Mouse (Mus musculus): ENCODE results near the gene Fbxl16. TPM values are rescaled to one million over a fixed set of nuclear protein-coding genes. Genes with fewer than 3 reads are reported as not detected.

Fbxl16 gene
- total and polyA plus RNA-seq, 2 experiments: 0.33 TPM; not detected in 1

- 89% methylated on average over 8 of the region's 8 CpGs for WGBS
- no peaks in the 10 kb centered on the region for H3K36me3 ChIP-seq (ENCODE audit: control insufficient read depth, insufficient read depth, low read length)
- DNase-seq (ENCODE audit: extremely low read depth, low read depth, low spot score): no peak
- H3K4me1 ChIP-seq (ENCODE audit: control insufficient read depth, insufficient read depth, low read length): peaks cover 25% of the 10 kb centered on the region
- H3K4me3 ChIP-seq (ENCODE audit: insufficient read depth, low read depth, low read length): no peak overlapping the region
- H3K9ac ChIP-seq (ENCODE audit: low read depth, low read length): no peak overlapping the region
- H3K27ac ChIP-seq (replicated peaks; ENCODE audit: insufficient read depth, low read depth, low read length): no peak overlapping the region
- TF ChIP-seq CTCF (IDR thresholded peaks at IDR 0.05; ENCODE audit: low read depth, low read length) (no peak), POLR2A (IDR thresholded peaks at IDR 0.05; ENCODE audit: extremely low read depth, insufficient read depth, low read length) (no peak)
- peaks cover 21% of the 10 kb centered on the region; the same call in 1 of the 2 replicates for H3K79me2 ChIP-seq (ENCODE audit: control insufficient read depth, insufficient read depth, low read length)
- H3K27me3 ChIP-seq (ENCODE audit: control insufficient read depth, insufficient read depth, low read length): no peaks in the 10 kb centered on the region
Measured at GRCm38 (mm10) chr17:25869498-25869897, 60.6 kb downstream of the Fbxl16 start.

- H3K9ac ChIP-seq (ENCODE audit: low read depth, low read length): no peak overlapping the region
- H3K4me3 ChIP-seq (ENCODE audit: insufficient read depth, low read depth, low read length): no peak overlapping the region
- TF ChIP-seq CTCF (IDR thresholded peaks at IDR 0.05; ENCODE audit: low read depth, low read length): no peak
- TF ChIP-seq POLR2A (IDR thresholded peaks at IDR 0.05; ENCODE audit: extremely low read depth, insufficient read depth, low read length): no peak
- H3K79me2 ChIP-seq (ENCODE audit: control insufficient read depth, insufficient read depth, low read length): peaks cover 19% of the 10 kb centered on the region; the same call in 1 of the 2 replicates
- H3K36me3 ChIP-seq (ENCODE audit: control insufficient read depth, insufficient read depth, low read length): no peaks in the 10 kb centered on the region
- H3K4me1 ChIP-seq (ENCODE audit: control insufficient read depth, insufficient read depth, low read length): peaks cover 22% of the 10 kb centered on the region
- 91% methylated on average over 2 of the region's 2 CpGs for WGBS
- DNase-seq (ENCODE audit: extremely low read depth, low read depth, low spot score): no peak
- H3K27me3 ChIP-seq (ENCODE audit: control insufficient read depth, insufficient read depth, low read length): no peaks in the 10 kb centered on the region
- no peak overlapping the region for H3K27ac ChIP-seq (replicated peaks; ENCODE audit: insufficient read depth, low read depth, low read length)
Measured at GRCm38 (mm10) chr17:25869954-25870353, 61.1 kb downstream of the Fbxl16 start.

Other genes starting within 250 kb of the Fbxl16 start
- gene Sox8, start 238.4 kb upstream of the Fbxl16 start, total RNA-seq (2014; rRNA removed): not detected in 2 replicates
- not detected in 2 replicates for gene Sox8, start 238.4 kb upstream of the Fbxl16 start, polyA plus RNA-seq (2012; rRNA removed)
- 26.9 and 31.3 TPM in 2 replicates for gene Lmf1, start 230.0 kb upstream of the Fbxl16 start, total RNA-seq (2014; rRNA removed)
- 35.2 and 38.4 TPM in 2 replicates for gene Lmf1, start 230.0 kb upstream of the Fbxl16 start, polyA plus RNA-seq (2012; rRNA removed)
- not detected in 2 replicates for gene Gng13, start 91.9 kb upstream of the Fbxl16 start, total RNA-seq (2014; rRNA removed)
- gene Gng13, start 91.9 kb upstream of the Fbxl16 start, polyA plus RNA-seq (2012; rRNA removed): not detected in 2 replicates
- gene Chtf18, start 81.7 kb upstream of the Fbxl16 start, total RNA-seq (2014; rRNA removed): 0.18 and 0.47 TPM in 2 replicates
- gene Chtf18, start 81.7 kb upstream of the Fbxl16 start, polyA plus RNA-seq (2012; rRNA removed): 0.31 and 0.35 TPM in 2 replicates
- gene Rpusd1, start 81.4 kb upstream of the Fbxl16 start, total RNA-seq (2014; rRNA removed): 1.0 and 2.1 TPM in 2 replicates
- gene Rpusd1, start 81.4 kb upstream of the Fbxl16 start, polyA plus RNA-seq (2012; rRNA removed): 7.3 and 9.0 TPM in 2 replicates
- not detected in 2 replicates for gene Mslnl, start 73.0 kb upstream of the Fbxl16 start, total RNA-seq (2014; rRNA removed)
- not detected in 2 replicates for gene Mslnl, start 73.0 kb upstream of the Fbxl16 start, polyA plus RNA-seq (2012; rRNA removed)
- 0.34 and 0.74 TPM in 2 replicates for gene Msln, start 54.7 kb upstream of the Fbxl16 start, total RNA-seq (2014; rRNA removed)
- gene Msln, start 54.7 kb upstream of the Fbxl16 start, polyA plus RNA-seq (2012; rRNA removed): 1.1 and 2.0 TPM in 2 replicates
- 14.9 and 20.6 TPM in 2 replicates for gene Narfl, start 35.3 kb upstream of the Fbxl16 start, total RNA-seq (2014; rRNA removed)
- 19.4 and 22.5 TPM in 2 replicates for gene Narfl, start 35.3 kb upstream of the Fbxl16 start, polyA plus RNA-seq (2012; rRNA removed)
- gene Haghl, start 23.4 kb upstream of the Fbxl16 start, total RNA-seq (2014; rRNA removed): 6.0 and 6.7 TPM in 2 replicates
- 11.2 and 14.1 TPM in 2 replicates for gene Haghl, start 23.4 kb upstream of the Fbxl16 start, polyA plus RNA-seq (2012; rRNA removed)
- gene Ccdc78, start 22.5 kb upstream of the Fbxl16 start, total RNA-seq (2014; rRNA removed): not detected in 2 replicates
- 0.06 TPM in 1 of 2 replicates, not detected in the other for gene Ccdc78, start 22.5 kb upstream of the Fbxl16 start, polyA plus RNA-seq (2012; rRNA removed)
- gene Fam173a, start 16.2 kb upstream of the Fbxl16 start, total RNA-seq (2014; rRNA removed): 55.0 and 69.3 TPM in 2 replicates
- gene Fam173a, start 16.2 kb upstream of the Fbxl16 start, polyA plus RNA-seq (2012; rRNA removed): 89.3 and 106 TPM in 2 replicates
- 0.28 and 0.54 TPM in 2 replicates for gene AC134908.4, start 13.4 kb upstream of the Fbxl16 start, total RNA-seq (2014; rRNA removed)
- 0.35 and 0.37 TPM in 2 replicates for gene AC134908.4, start 13.4 kb upstream of the Fbxl16 start, polyA plus RNA-seq (2012; rRNA removed)
- gene Metrn, start 11.9 kb upstream of the Fbxl16 start, total RNA-seq (2014; rRNA removed): 11.7 and 22.2 TPM in 2 replicates
- 21.6 and 37.1 TPM in 2 replicates for gene Metrn, start 11.9 kb upstream of the Fbxl16 start, polyA plus RNA-seq (2012; rRNA removed)
- gene Wdr24, start 14.5 kb downstream of the Fbxl16 start, total RNA-seq (2014; rRNA removed): 13.3 and 15.6 TPM in 2 replicates
- gene Wdr24, start 14.5 kb downstream of the Fbxl16 start, polyA plus RNA-seq (2012; rRNA removed): 23.9 and 24.8 TPM in 2 replicates
- gene Jmjd8, start 19.8 kb downstream of the Fbxl16 start, total RNA-seq (2014; rRNA removed): 25.6 and 30.5 TPM in 2 replicates
- 75.0 and 78.4 TPM in 2 replicates for gene Jmjd8, start 19.8 kb downstream of the Fbxl16 start, polyA plus RNA-seq (2012; rRNA removed)
- gene Stub1, start 24.3 kb downstream of the Fbxl16 start, total RNA-seq (2014; rRNA removed): 50.4 and 55.3 TPM in 2 replicates
- gene Stub1, start 24.3 kb downstream of the Fbxl16 start, polyA plus RNA-seq (2012; rRNA removed): 81.3 and 94.4 TPM in 2 replicates
- gene Rhbdl1, start 28.2 kb downstream of the Fbxl16 start, total RNA-seq (2014; rRNA removed): 0.40 and 0.74 TPM in 2 replicates
- 3.8 and 5.5 TPM in 2 replicates for gene Rhbdl1, start 28.2 kb downstream of the Fbxl16 start, polyA plus RNA-seq (2012; rRNA removed)
- 2.7 and 4.8 TPM in 2 replicates for gene Gm20683, start 32.7 kb downstream of the Fbxl16 start, total RNA-seq (2014; rRNA removed)
- gene Gm20683, start 32.7 kb downstream of the Fbxl16 start, polyA plus RNA-seq (2012; rRNA removed): 19.1 and 26.9 TPM in 2 replicates
- 18.0 and 20.9 TPM in 2 replicates for gene Rhot2, start 35.8 kb downstream of the Fbxl16 start, total RNA-seq (2014; rRNA removed)
- gene Rhot2, start 35.8 kb downstream of the Fbxl16 start, polyA plus RNA-seq (2012; rRNA removed): 63.0 and 71.1 TPM in 2 replicates
- gene Wdr90, start 52.4 kb downstream of the Fbxl16 start, total RNA-seq (2014; rRNA removed): 2.7 and 3.3 TPM in 2 replicates
- gene Wdr90, start 52.4 kb downstream of the Fbxl16 start, polyA plus RNA-seq (2012; rRNA removed): 9.0 and 14.1 TPM in 2 replicates
- 26.1 and 36.0 TPM in 2 replicates for gene Mcrip2, start 59.7 kb downstream of the Fbxl16 start, total RNA-seq (2014; rRNA removed)
- gene Mcrip2, start 59.7 kb downstream of the Fbxl16 start, polyA plus RNA-seq (2012; rRNA removed): 139 and 141 TPM in 2 replicates
- gene Mettl26, start 66.0 kb downstream of the Fbxl16 start, total RNA-seq (2014; rRNA removed): 129 and 131 TPM in 2 replicates
- gene Mettl26, start 66.0 kb downstream of the Fbxl16 start, polyA plus RNA-seq (2012; rRNA removed): 415 and 439 TPM in 2 replicates
- gene Wfikkn1, start 71.8 kb downstream of the Fbxl16 start, total RNA-seq (2014; rRNA removed): 0.07 and 0.09 TPM in 2 replicates
- gene Wfikkn1, start 71.8 kb downstream of the Fbxl16 start, polyA plus RNA-seq (2012; rRNA removed): 0.24 and 0.92 TPM in 2 replicates
- gene Rab40c, start 110.6 kb downstream of the Fbxl16 start, total RNA-seq (2014; rRNA removed): 6.1 and 7.2 TPM in 2 replicates
- 22.8 and 24.1 TPM in 2 replicates for gene Rab40c, start 110.6 kb downstream of the Fbxl16 start, polyA plus RNA-seq (2012; rRNA removed)
- 11.5 and 16.0 TPM in 2 replicates for gene Pigq, start 135.9 kb downstream of the Fbxl16 start, total RNA-seq (2014; rRNA removed)
- gene Pigq, start 135.9 kb downstream of the Fbxl16 start, polyA plus RNA-seq (2012; rRNA removed): 51.6 and 52.5 TPM in 2 replicates
- 1.2 TPM in 1 of 2 replicates, not detected in the other for gene Nhlrc4, start 135.9 kb downstream of the Fbxl16 start, total RNA-seq (2014; rRNA removed)
- 0.04 TPM in 1 of 2 replicates, not detected in the other for gene Nhlrc4, start 135.9 kb downstream of the Fbxl16 start, polyA plus RNA-seq (2012; rRNA removed)
- not detected in 2 replicates for gene A930017K11Rik, start 143.5 kb downstream of the Fbxl16 start, total RNA-seq (2014; rRNA removed)
- gene A930017K11Rik, start 143.5 kb downstream of the Fbxl16 start, polyA plus RNA-seq (2012; rRNA removed): not detected in 2 replicates
- 1.8 and 3.0 TPM in 2 replicates for gene Capn15, start 176.7 kb downstream of the Fbxl16 start, total RNA-seq (2014; rRNA removed)
- 16.8 and 23.3 TPM in 2 replicates for gene Capn15, start 176.7 kb downstream of the Fbxl16 start, polyA plus RNA-seq (2012; rRNA removed)

Measured in liver, adult 2 months (tissue).